Mouse (Mus musculus) kidney, postnatal 4 days (tissue): ENCODE results near the gene Cyth2.

Source experiments
- DNase-seq, 2 experiments: peaks; one replicate each; pipeline ENCODE4 v3.0.0; 2021; ENCODE audit warnings: mixed read lengths in 2 of 2

Cyth2 gene

DNA sequence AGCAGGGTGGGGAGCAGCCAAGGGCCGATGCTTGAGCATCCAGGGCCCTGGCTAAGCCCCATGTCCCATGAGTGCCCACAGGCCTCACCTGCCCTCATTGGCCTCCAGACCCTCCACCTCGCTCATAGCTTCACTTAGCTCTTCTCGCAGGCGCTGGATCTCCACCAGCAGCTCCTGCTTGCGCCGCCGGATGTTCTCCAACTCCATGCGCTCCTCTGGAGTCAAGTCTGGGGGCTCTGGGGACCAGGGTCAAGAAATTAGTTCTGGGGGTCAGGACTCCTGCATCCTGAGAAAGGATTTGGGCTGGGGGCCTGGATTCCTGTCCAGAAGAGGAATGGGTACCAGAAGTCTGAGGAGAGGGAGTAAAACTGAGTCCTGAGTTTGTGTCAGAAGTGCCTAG lies 1.5 kb downstream of the Cyth2 start:
- DNase-seq, result no peak

DNA sequence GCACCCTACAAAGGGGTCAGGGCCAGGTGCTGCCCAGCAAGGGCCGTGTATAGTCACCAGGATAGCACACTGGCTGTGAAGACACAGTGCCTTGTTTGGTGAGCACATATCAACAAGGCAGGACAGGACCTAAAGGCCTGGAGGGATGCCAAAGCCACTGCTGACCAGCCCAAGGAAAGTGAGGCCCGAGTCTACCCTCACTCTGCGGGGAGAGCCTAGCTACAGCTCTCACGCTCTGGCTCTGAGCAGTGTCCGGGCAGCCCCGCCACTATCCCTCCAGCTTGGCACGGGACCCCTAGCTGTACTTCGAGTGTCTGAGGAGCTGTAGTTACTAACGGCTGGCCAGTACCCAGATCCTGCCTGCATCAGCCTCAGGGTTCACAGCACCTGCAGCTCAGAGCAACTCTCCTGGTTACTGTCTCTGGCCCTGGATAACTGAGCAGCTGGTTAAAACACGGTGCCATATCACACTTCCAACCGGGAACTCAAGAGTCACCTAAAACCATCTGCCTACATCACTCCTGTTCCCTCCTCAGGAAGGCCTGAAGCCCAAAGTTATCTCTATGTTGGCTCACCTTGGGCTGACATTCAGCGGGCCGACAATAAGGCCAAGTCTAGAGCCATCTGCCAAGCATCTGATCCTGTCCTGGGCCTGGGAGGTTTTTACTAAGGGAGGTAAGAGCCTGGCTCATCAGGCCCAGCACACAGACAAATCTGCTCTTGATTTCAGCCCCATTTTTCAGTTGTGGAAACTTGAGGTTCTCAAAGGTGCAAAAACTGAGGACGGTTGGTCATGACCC lies 4.9 kb downstream of the Cyth2 start:
- no peak for DNase-seq

DNA sequence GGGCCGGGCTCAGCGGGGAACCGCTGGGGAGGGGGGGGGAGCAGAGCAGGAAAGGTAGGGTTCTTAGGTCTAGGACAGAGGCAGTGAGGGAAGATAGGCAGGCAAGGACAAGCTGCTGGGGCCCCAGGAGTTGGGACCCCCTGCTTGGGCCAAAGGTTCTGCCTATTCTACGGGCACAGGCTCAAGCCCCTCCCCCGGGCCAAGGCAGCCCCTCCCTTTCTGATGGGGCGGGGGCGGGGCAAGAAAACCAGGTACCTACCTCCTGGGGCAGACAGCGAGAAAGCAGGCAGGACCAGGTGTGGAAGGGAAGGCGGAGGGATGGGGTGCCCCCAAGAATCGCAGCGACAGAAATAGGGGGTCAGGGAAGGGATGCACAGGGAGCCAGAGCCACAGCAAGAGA lies 5.9 kb downstream of the Cyth2 start:
- no peak for DNase-seq

DNA sequence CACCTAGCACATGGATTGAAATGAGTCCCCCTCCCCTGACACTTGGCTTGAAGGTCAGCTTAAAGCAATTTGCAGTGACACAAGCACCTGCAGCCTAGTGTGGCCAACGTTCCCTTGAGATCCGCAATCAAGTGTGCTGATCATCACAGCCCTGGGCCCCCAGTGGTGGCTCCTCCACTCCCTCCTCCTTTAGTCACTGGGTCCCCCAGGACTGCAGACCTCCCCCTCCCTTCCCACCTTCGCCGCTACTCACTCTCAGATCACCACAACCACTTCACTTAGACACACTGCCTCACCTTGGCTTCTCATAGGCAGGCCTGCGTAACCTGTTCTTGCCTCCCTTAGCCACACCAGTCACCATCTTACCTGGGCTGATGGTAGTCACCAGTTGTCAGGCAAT lies 8.4 kb downstream of the Cyth2 start:
- DNase-seq, result no peak

DNA sequence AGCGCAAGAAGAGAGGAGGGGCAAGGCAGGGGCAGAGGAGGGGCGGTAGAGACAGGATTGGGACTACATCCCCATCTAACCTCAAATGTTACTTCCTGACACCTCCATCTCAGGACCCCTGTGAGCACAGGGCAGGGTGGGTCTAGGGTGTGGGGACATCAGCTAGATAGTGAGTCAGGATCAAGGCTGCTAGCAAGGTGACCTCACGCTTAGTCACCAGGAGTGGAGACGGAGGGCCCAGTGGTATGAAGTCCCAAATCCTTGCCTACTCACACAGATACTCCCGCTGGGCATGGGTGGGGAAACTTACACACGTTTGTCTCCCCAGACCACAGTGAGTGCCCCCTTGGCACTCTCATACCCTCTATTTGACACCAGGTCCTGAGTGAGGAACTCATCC lies 11.8 kb downstream of the Cyth2 start:
- no peak for DNase-seq

DNA sequence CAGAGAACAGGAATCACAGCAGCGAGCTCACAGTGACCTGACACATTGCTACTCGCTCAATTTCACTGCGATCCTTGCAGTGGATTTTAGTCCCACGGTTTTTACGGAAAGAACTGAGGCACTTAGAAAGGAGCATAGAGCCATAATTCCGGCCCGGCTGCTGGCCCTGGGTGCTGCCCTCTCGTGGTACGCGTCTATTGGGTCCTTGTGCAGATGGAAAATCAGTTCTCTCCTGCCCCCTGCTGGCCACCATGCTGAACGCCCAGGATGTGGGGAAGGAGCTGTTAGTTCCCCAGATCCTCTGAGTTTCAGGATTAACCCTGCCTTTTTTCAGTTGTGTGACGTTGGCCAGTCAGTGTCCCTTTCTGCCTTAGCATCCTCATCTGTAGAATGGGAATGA lies 13.0 kb downstream of the Cyth2 start:
- DNase-seq, result peak; percentile 97 to 98

DNA sequence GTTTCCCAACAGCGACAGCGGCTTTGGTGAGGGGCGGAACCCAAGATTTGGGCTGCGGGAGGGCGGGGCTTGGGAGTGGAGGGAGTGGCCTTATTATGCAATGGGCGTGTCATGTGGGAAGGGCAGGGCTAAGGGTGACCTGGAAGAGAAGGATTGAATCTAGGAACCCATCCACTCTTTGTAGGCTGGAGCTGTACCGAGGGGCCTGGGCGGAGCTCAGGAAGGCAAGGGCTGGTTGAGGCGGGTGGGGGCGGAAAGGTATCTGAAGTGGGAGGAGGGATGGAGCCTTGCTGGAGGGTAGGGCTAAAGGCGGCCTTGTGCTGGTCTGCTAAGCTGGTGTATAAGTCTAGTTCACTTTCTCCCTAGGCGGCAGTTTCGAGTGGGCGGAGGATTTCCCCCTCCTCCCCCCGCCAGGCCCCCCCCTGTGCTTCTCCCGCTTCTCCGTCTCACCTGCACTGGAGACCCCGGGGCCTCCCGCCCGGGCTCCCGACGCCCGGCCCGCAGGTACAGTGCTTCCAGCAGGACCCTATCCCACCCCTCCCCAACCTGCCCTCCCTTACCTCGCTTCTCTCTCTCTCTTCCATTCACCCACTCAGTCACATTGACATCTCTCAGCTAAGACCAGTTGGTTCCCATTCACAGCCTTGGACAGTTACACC lies 13.7 kb downstream of the Cyth2 start:
- DNase-seq, result peak; percentile 73 to 79

DNA sequence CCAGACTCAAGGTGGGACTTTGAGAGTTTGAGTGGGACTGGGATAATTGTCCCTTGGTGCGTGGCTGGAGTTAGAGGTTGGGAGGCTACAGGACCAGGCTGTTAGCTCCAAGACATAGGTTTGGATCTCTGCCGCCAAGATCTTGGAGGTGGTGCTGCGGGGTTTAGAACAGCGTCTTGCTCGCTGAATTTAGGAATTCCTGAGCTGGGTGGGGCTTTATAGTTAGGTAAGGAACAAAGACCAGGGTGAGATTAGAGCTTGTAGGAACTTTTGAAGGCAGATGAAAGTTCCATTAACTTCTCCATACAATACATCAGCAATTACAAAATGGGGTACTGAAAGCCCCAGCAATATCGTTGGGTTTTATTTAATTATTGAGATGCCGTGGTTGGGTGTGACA lies 14.4 kb downstream of the Cyth2 start:
- no peak for DNase-seq

DNA sequence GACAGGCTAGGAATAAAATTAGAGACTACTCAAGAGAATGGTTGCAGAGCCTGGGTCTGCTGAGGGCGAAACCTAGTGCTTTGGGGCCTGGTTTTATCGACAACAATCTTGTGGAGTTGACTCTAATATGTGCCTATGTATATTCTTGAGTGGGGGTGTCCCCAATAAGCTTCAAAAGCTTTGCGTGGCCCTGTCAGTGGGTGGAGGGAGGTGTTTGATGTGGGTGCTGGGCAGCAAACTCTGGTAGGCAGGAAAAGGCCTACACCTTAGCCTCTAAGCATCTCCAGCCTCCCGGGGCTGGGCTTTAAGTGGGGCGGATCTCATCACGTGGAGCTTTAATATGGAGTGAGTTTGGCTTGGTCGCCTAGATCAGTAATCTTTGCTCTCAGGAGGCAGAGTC lies 15.4 kb downstream of the Cyth2 start:
- DNase-seq, result no peak

DNA sequence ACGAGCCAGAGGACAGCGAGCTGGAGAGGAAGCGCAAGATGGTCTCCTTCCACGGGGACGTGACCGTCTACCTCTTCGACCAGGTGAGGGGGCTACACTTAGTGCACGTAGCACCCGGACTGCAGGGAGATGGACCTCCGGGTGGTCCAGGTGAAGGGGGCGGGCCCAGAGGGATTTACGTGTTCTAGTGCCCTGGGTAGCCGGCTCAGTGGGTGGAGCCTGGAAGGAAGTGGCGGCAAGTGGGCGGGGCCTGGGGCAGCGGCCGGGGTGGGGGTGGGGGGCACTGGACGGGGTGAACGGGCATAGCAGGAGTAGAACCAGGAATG lies 15.9 kb downstream of the Cyth2 start:
- DNase-seq, result peak; percentile 66 to 77

DNA sequence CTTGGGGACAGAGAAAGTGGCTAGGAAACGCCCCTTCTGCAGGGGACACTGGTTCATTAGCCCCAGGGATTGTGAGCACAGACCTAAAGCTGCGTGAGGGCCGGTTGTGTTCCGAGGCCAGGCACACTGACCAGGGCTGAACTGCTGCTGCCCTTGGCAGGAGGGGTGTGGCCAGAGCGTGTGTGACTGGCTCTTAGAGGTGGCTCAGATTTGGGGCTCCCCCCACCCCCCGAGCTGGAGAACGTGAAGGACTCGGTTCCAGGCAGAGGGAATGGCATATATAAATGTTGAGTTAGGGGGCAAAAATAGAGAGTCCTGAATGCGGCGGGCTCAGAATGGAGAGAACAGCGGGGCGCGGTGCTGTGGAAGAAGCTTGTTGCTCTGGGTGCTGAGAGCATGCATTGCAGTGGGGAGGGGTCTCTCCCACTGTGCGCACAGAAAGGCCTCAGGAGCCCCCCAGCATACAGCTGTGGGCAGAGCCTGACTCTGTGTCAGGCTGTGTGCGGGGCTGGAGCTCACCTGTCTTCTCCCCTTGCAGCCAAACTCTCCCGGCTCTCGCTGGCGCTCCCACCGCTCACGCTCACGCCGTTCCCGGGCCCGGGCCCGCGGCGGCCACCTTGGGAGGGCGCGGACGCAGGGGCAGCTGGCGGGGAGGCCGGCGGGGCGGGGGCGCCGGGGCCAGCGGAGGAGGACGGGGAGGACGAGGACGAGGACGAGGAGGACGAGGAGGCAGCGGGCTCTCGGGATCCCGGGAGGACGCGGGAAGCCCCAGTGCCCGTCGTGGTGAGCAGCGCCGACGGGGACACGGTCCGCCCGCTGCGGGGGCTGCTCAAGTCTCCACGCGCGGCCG lies 16.5 kb downstream of the Cyth2 start:
- DNase-seq, result peak; percentile 15 to 31

DNA sequence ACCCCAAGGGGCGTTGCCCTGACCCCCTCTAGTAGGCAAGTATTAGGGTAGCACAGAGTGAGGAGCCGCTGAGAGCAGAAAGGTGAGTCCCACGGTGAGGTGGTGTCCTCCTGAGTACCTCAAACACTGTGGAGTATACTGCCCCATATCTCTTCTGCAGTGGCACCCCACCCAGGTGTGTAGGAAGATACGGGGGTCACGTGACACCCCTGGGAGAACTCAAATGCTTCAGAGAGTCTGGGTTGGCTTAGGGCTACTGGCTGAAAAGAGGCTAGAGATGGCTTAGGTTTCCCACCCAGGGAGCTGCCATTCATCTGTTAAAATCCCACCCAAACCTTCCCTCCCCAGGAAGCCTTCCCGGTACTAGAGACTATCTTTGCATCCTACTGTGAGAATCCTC lies 17.4 kb downstream of the Cyth2 start:
- no peak for DNase-seq

DNA sequence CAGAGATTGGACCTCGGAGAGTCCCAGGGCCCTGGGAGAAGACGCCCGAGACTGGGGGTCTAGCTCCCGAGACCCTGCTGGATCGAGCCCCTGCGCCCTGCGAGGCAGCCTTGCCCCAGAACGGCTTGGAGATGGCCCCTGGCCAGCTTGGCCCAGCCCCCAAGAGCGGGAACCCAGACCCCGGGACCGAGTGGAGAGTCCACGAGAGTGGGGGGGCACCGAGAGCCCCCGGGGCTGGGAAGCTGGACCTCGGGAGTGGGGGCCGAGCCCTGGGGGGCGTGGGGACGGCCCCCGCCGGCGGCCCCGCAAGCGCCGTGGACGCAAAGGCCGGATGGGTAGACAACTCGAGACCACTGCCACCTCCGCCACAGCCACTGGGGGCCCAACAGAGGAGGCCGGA lies 19.4 kb downstream of the Cyth2 start:
- DNase-seq, result no peak

DNA sequence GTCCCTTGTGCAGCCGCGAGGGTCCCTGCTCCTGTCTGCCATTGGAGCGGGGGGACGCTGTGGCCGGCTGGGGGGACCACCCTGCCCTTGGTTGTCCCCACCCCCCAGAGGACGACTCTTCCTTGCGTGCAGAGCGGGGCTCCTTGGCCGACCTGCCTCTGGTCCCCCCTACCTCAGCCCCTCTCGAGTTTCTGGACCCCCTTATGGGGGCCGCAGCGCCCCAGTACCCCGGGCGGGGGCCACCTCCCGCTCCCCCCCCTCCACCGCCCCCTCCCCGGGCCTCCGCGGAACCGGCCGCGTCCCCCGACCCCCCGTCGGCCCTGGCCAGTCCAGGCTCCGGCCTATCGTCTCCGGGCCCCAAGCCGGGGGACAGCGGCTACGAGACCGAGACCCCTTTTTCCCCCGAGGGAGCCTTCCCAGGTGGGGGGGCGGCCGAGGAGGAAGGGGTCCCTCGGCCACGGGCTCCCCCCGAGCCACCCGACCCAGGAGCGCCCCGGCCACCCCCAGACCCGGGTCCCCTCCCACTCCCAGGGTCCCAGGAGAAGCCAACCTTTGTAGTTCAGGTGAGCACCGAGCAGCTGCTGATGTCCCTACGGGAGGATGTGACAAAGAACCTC lies 20.3 kb downstream of the Cyth2 start:
- no peak for DNase-seq

DNA sequence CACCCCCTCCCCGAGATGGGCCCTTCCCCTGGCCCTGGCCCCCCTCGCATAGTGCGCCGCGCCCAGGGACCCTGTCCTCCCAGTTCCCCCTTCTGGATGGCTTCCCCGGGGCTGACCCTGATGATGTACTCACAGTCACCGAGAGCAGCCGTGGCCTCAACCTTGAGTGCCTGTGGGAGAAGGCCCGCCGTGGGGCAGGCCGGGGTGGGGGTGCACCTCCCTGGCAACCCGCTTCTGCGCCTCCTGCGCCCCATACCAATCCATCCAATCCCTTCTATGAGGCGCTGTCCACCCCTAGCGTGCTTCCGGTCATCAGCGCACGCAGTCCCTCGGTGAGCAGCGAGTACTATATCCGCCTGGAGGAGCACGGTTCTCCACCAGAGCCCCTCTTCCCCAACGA lies 21.1 kb downstream of the Cyth2 start:
- DNase-seq, result no peak

DNA sequence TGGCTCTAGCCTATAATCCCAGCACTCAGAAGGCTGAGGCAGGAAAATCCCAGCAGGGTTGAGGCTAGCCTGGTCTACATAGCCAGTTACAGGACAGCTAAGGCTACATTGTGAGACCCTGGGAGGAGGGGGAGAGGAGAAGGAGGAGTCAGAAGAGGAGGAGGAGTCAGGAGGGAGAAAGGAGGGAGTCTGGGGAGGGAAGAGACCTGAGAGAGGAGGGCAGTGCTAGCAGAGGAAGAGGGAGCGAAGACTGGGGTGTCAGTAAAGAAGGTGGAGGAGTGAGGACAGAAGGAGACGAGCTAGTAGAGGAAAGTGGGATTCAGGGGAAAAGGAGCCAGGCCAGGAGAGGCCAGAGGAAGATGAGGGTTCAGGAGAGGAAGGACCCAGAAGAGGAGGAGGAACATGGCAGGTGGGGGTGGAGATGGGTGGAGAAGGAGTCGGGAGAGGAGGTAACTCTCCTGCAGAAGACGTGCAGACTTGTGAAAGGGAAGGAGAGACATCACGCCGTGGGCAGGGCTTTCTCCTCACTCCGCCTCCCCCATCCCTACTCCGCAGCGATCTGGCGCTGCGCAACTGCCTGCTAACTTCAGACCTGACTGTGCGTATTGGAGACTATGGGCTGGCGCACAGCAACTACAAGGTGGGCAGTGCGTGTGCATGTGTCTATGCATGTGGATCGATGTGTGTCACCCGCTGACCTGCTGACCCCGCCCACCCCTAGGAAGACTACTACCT lies 22.5 kb downstream of the Cyth2 start:
- DNase-seq, result peak in 1 of 2 experiments; percentile 5

DNA sequence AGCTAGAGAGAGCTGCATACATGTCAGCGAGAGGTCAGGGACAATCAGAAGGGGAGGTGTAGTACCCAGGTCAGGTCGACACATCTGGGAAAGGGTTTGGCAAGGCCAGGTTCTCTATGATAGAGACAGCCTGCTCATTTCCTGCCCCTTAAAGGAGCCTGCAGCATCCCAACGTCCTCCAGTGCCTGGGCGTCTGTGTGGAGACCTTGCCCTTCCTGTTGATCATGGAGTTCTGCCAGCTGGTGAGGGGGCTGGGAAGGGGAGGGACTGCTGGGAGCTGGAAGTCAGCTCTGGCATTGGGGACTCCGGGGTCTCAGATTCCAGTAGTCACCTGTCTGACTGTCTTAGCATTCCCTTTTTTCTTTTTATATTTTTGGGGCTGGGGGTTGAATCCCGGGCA lies 23.7 kb downstream of the Cyth2 start:
- peak; percentile 61 to 64 for DNase-seq

DNA sequence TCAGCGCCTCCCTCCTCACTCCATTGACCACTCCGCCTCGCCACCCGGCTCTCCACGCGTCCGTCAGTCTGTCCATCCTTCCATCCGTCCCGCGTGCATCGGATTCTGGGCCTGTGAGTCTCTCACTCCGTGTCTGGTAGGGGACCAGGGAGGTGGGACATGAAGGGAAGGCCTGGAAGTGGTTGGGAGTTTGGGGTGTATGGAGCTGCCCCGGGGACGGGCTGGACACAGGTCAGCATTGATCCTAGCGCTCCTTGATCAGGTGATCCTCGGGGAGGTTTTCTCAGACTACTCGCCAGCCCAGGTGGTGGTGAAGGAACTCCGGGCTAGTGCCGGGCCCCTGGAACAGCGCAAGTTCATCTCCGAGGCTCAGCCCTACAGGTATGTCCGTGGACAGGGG lies 26.7 kb downstream of the Cyth2 start:
- no peak for DNase-seq

DNA sequence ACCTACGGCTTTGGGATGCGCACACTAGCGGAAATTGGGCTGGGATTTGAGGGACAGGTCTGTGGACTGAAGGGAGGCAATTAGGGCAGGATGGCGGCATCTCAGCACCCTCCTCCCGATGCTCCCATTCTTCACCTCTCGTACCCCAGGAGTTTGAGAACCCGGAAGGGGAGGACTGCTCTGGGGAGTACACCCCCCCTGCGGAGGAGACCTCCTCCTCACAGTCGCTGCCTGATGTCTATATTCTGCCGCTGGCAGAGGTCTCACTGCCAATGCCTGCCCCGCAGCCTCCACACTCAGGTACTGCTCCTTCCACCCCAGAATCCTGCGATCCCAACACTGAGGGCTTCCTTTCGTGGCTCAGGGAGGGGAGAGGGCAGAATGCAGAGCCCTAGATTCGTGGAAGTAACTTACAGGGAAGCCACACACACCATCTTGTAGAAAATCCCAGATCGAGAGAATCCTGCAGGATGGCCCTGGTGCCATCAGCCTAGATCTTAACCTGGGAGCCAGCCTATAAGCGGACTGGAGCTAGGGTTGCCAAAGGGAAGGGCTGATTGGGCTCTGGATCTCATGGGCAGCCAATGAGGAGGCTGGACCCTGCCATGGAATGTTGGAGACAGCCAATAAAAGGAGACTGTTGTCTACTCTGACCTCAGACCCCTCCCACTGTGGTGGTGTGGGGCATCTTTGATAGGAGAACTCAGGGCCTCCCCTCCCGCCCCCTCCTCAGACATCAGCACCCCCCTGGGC lies 27.5 kb downstream of the Cyth2 start:
- peak; percentile 39 to 67 for DNase-seq

DNA sequence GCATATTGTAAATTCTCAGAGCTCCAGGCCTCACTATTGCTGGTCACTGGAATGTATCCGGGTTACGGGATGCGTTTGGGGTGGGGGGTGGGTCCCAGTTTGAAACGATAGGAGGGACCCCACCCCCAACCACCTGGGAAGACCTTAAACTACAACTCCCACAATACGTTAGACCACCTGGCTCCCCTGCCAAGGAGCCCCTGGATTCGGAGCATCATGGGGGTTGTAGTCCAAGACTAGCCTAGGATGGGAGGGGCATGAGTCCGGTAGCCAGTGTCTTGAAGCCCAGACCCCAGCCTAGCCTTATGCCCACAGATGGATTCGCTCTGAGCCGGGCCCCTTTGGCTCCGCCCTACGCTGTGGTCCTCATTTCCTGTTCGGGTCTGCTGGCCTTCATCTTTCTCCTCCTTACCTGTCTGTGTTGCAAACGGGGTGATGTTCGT lies 28.2 kb downstream of the Cyth2 start:
- DNase-seq, result peak; percentile 59 to 71

DNA sequence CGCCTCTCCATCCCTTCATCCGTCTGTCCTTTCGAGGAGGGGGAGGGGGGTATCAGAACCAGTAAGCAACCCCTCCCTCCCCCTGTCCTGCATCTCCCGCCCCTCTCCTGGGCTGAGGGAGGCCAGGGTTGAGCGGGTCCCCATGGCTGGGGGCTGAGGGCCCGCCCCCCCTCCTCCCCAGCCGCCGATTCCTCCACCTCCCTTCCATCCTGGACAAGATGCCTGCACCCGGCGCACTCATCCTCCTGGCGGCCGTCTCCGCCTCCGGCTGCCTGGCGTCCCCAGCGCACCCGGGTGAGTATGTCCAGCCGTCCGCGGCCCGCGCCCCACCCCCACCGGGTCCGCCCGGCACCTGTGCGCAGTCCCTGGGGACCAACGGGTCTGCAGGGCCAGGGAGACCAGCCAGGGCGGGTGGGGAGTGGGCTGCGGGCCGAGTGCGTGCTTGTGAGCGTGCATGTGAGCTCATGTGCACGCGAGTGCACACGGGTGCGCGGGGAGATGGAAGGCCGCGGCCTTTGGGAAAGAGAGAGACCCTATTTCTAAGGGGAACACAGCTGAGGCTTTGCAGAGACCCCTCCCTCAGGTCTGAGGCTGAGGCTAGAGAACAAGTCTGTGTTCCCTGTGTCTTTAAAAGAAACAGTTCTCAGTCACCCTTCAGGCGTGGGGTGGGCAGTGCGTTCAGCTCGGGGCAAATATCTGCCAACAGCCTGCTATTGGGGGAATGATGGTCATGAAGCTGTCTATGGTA lies 28.8 kb downstream of the Cyth2 start:
- DNase-seq, result peak; percentile 52 to 72
